Mouse (Mus musculus) testis, postnatal 14 days (tissue): ENCODE data around the gene Rps18.
"Not testable (repeated sequence)": the region's sequence is repeated elsewhere in the genome, so short reads cannot be mapped to it uniquely, and the experiment has no call there.

Experiments
- DNase-seq: peaks from one replicate; pipeline ENCODE4 v3.0.0; 2021; ENCODE audit warnings: low spot score

The Rps18 gene

DNA sequence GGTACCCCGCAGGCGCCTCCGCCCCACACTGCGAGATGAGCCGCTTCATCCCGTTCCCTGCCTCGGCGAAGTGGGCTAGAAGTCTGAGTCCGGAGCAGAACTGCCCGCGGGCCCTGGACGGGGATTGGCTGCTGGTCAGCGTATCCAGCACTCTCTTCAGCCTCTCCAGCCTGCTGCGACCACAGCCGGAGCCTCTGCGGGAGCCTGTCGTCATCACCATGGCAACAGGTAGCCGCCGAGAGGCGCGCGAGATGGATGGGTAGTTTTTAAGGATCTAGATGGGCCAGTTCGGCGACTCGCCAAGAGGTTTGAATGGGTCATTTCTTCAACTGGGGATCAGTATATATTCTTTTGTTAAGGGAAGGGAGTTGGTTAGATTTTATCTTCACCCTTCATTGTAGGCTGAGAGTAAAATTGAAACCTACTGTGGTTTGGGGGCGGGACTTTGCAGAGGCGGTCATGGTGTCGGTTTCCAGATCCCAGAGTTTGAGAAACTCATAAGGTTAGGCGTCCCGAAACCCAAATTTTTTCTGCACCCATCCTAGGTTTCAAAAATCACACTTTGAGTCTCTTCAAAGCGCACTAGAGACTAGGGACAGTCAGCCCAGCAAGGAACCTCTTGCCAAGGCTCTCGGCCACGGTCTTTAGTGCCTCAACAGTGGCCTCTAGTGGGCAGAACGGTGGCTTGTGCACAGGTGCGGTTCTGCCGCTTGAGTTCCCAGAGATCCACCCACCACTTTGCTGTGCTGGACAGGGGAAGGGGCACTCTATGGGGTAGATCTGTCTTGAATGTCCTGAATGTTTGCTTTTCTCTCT, 35.3 kb downstream of the Rps18 start:
- peak; percentile 86 for DNase-seq

DNA sequence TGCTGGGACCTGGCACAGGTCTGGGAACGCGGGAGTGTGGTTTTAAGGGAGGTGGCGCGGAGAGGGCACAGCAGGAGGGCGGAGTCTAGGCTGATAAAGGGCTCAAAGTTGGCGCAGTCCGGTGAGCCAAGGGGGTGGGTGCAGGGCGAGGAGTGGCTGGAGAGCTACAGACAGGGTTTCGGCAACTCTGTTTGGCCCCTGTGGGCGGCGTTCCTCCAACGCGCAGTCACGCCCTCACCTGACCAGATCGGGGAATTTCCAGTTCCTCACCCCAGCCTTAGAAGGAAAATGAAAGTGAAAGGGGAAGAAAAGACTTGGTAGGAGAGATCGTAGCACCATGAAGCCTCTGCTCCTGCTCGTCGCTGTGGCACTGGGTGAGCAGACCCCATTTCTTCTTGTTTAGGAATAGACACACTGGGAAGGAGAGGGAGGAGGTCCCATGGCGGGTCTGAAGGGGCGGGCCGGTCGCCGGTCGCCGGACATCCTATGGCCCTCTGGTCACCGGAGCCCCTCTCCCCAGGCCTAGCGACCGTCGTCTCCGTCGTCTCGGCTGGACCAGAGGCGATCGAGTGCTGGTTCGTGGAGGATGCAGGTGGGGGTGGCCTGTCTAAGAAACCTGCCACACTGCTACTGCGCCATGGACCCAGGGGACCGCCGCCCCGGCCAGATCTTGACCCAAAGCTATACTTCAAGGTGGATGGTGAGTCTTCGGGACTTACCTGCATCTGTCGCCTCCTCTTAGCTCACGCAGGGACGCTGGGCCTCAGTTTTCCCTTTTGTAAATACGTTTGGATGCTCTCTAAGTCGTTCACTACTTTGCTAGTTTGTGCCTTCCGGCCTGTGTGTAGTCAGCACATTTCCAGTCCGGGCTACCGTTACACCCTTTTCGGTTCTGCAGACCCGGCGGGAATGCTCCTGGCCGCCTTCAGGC, 36.2 kb downstream of the Rps18 start:
- DNase-seq, result peak; percentile 87

DNA sequence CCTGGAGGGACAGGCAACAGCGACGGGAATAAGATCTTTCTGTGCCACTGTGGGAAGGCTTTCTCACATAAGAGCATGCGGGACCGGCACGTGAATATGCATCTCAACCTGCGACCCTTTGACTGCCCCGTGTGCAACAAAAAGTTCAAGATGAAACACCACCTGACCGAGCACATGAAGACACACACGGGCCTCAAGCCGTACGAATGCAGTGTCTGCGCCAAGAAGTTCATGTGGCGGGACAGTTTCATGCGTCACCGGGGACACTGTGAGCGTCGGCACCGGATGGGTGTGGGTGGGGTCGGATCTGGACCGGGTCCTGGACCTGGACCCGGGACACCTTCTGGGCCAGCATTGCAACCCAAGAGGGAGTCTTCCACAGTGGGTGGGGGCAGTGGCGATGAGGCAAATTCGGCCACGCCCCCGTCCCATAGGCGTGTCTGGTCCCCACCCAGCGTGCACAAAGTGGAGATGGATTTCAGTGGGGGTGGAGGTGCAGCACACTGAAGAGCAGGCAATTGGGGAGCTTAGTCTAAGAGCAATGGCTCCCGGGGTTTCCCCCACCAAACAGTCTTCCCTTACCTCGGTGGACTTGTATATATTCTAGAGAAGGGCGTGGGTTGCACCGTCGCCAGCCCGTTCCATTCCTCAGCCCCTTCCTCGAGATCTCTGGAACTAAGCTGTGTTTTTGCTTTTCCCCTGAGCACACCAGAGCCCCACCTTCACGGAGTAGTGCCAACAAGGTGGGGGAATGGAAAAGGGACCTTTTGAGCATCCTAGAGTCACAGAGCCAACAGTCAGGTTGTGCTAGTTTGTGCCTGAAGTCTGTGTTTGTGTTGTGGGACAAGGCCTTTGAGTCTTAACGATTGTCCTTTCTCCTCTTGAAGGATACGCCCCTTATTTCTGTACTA, 37.3 kb downstream of the Rps18 start:
- DNase-seq, result no peak

DNA sequence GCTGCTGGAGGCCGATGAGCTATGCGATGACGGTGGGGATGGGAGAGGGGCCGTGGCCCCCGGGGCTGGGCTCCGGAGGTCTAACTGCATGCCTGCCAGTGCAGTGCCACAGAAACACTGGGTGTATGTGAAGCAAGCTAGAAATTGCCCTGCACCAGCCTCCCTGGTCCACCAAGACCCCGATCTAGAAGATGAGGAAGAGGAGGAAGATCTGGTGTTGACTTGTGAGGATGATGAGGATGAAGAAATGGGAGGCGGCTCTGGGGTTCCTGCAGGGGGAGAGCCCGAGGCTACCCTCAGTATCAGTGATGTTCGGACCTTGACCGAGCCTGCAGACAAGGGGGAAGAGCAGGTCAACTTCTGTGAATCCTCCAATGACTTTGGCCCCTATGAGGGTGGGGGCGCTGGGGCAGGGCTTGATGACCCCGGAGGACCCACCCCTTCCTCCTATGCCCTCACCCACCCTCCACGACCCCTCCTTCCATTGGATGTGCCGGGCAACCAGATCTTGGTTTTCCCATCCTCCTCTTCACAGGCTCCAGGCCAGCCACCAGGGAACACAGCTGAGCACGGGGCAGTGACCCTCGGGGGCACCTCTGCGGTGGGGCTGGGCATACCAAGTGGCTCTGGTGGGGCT, 38.0 kb downstream of the Rps18 start:
- no peak for DNase-seq

DNA sequence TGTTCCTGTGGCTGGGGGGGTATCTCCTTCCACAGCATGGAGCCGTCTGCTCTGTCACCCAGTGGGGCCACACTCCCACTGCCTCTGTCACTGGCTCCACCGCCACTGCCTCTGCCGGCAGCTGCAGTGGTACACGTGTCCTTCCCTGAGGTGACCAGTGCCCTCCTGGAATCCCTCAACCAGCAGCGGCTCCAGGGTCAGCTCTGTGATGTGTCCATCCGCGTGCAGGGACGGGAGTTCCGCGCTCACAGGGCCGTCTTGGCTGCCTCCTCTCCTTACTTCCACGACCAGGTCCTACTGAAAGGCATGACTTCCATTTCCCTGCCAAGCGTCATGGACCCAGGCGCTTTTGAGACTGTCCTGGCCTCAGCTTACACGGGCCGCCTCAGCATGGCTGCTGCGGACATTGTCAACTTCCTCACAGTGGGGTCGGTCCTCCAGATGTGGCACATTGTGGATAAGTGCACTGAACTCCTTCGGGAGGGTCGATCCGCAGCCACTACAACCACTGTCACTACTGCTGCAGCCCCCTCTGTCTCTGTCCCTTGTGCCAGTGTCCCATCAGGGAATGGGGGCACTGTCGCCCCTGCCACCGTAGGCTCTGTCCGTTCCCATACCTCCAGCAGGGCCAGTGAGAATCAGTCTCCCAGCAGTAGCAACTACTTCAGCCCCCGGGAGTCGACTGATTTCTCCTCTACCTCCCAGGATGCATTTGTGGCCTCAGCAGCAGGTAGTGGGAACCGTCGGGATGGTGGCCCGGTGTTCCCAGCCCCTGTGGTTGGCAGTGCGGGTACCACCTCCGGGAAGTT, 38.8 kb downstream of the Rps18 start:
- no peak for DNase-seq

DNA sequence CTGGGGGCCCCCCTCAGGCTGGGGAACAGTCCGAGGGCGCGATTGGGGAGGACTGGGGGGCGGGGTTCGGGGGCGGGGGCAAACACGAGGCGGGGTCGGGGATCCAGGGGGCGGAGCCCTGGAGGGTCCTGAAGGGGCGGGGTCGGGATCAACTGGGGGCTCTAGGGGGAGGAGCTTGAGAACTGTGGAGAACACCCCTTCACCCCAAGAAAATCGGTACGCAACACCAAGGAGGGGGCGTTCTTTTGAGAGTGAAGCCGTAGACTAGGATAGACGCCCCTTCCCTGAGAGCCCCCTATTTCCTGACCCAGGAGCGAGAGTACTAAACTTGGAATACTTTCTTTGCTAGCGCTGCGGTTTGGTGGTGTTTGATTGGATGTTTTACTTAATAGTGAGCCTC, 39.5 kb downstream of the Rps18 start:
- peak; percentile 82 for DNase-seq

DNA sequence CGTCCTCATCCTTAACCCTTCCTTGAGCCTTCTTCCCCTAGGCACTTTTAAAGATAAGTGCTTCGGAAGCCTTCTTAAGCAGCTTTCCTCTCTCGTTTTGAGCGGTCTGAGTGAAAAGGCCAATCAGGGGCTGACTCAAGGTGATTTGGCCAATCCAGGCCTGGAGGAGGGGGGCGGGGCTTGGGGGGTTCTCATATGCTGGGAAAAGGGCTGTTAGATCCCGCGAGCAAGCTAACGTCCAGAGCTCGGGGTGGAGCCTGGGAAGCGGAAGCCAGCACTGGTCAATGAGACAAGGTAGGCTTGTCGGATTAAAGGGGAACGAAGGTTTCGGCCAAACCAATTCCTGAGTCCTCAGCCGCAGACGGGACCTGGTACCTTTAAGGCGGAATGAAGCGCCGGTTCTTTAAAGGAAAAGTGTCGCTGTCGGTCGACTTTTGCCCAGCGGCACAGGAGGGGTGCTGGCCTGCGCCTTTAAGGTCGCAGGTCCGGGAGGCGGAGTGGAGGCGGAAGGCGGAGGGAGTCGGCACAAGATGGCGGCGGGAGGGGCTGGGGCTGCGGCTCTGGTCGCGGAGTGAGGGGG, 40.0 kb downstream of the Rps18 start, which contains the start of the genes Tapbp and Zbtb22:
Gene Tapbp, plus strand, starts transcription at position 229 of the 580 bp plus-strand sequence.
Gene Zbtb22, plus strand, starts transcription at position 234 of the 580 bp plus-strand sequence.
- DNase-seq, result peak; percentile 98

DNA sequence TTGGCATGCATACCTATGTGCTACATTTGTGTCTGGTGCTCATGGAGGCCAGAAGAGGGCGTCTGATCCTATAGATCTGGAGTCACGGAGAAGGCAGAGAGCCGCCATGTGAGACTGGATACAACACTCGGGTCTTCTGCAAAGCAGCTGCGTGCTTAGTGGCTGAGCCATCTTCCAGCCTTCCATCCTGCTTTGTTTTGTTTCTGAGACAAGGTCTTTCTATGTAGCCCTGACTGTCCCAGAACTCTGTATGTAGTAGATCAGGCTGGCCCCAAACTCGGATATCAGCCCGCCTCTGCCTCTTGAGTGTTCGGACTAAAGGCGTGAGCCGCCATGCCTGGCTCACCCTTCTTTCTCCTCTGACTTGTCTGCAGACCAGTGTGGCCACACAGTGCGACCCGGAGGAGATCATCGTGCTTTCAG, 40.8 kb downstream of the Rps18 start:
- no peak for DNase-seq

DNA sequence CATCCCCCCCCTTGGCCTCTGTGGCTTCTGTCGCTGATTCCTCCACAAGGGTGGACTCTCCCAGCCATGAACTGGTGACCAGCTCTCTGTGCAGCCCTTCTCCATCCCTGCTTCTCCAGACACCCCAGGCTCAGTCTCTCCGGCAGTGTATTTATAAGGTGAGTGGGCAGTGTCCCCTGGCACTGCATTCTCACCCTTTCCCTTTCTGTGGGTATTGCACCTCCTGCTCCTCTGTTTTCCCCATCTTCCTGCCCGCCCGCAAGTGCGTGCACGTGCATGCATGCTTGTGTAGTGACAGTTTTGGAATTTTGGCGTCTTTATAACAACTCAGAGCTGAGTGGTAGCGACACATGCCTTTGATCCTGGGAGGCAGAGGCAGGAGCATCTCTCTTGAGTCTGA, 41.9 kb downstream of the Rps18 start:
- no peak for DNase-seq

DNA sequence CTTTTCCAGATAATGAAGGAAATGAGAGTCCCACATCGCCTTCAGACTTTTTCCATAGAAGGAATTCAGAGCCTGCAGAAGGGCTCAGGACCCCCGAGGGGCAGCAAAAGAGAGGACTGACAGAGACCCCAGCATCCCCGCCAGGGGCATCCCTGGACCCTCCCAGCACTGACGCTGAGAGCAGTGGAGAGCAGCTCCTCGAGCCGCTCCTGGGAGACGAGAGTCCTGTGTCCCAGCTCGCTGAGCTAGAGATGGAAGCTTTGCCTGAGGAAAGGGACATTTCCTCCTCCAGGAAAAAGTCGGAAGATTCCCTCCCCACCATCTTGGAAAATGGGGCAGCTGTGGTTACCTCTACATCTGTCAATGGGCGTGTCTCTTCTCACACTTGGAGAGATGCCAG, 42.5 kb downstream of the Rps18 start:
- DNase-seq, result no peak

DNA sequence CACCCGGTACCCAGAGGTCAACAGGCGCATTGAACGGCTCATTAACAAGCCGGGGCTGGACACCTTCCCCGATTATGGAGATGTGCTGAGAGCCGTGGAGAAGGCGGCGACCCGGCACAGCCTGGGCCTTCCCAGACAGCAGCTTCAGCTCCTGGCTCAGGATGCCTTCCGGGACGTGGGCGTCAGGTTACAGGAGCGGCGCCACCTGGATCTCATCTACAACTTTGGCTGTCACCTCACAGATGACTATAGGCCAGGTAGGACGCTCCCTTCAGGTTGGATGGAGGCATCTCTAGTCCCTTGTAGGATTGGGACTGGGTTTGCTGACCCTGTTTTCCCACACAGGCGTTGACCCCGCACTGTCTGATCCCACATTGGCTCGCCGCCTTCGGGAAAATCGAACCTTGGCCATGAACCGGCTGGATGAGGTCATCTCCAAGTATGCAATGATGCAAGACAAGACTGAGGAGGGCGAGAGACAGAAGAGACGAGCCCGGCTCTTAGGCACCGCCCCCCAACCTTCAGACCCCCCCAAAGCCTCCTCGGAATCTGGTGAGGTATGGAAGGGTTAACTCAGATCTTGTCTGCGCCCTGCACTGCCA, 43.9 kb downstream of the Rps18 start:
- no peak for DNase-seq

DNA sequence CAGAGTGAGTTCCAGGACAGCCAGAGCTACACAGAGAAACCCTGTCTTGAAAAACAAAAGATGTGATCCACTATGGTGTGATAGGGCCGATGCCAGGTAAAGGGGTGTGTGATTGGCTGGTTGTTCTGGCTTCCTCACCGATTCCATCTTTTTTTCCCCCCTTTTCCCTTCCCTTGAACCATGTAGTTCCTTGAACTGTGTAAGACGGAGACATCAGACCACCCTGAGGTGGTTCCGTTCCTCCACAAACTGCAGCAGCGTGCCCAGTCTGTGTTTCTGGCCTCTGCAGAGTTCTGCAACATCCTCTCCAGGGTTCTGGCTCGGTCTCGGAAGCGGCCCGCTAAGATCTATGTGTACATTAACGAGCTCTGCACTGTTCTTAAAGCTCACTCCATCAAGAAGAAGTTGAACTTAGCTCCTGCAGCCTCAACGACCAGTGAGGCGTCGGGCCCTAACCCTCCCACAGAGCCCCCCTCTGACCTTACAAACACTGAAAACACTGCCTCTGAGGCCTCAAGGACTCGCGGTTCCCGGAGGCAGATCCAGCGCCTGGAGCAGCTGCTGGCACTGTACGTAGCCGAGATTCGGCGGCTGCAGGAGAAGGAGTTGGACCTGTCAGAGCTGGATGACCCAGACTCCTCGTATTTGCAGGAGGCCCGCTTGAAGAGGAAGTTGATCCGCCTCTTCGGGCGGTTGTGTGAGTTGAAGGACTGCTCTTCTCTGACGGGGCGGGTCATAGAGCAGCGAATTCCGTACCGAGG, 44.6 kb downstream of the Rps18 start:
- no peak for DNase-seq

DNA sequence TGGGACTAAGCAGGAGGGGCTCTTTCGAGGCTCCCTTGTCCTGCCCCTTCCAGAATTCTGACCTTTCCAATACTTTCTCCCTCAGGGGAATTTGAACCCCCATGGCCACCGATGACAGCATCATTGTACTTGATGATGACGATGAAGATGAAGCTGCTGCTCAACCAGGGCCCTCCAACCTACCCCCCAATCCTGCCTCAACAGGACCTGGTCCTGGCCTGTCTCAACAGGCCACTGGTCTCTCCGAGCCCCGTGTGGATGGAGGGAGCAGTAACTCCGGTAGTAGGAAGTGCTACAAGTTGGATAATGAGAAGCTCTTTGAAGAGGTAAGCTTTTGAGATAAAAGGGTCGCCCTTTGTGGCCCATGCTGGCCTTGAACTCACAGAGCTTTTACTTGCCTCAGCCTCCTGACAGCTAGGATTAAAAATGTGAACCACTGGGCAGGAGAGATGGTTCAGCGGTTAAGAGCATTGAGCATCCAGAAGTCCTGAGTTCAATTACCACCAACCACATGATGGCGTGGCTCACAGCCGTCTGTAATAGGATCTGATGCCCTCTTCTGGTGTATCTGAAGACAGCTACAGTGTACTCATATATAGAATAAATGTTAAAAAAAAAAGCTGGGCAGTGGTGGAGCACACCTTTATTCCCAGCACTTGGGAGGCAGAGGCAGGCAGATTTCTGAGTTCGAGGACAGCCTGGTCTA, 45.3 kb downstream of the Rps18 start:
- DNase-seq, result no peak

DNA sequence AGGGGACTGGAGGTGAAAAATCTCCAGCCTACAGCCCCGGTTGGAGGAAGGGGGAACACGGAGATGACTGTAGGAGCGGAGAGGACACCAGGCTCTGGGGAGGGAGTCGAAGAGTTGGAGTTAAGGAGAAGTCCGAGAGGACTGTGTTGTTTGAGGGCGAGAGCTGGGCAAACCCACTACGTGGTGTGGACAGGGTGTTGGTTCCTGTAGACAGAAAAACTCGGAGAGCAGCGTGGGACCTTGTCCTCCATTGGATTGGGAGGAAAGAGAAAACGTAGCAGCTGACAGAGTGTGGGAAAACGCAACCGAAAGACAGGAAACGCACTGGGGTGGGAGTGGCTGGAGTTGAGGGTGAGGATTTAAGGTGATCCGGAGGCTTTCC, 45.9 kb downstream of the Rps18 start:
- no peak for DNase-seq

DNA sequence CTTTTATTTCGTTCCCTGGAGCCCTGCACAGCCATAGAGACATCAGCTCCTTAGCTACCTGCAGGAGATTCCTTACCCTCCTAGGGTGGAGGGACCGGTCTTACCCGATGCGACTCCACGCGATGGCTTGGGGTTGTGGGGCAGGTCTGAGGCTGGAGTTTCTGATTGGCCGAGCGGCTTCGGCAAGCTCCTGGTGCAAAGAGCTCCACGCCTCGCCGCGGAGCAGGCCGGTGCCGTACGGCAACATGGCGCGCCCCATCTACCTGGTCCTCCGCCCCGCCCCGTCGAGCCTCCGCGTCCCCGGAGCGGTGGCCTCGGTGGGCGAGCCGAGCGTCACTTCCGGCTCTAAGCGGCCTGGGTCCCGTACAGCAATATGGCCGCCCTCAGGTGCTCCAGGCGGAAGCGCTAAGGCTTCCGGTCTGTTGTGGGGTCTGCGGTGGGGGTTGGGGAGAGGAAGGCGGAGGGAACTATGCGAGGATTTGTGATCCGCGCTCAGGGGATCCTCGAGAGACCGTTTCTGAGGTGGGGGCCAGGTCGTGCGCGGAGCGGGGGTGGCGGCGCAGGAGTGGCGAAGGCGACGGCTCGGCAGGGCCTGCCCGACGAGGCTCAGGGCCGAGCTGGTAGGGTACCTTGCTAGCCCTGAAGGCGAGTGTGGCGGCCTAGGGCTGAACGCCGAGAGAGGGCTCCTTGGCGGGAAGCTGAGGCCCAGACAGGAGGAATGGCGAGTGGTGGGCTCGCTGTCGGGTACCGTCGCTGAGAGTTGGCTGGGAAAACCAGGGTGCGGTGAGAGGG, 46.5 kb downstream of the Rps18 start, which contains the start of gene Daxx:
Gene Daxx, plus strand, starts transcription at position 338 of the 792 bp plus-strand sequence.
- DNase-seq, result peak; percentile 97

DNA sequence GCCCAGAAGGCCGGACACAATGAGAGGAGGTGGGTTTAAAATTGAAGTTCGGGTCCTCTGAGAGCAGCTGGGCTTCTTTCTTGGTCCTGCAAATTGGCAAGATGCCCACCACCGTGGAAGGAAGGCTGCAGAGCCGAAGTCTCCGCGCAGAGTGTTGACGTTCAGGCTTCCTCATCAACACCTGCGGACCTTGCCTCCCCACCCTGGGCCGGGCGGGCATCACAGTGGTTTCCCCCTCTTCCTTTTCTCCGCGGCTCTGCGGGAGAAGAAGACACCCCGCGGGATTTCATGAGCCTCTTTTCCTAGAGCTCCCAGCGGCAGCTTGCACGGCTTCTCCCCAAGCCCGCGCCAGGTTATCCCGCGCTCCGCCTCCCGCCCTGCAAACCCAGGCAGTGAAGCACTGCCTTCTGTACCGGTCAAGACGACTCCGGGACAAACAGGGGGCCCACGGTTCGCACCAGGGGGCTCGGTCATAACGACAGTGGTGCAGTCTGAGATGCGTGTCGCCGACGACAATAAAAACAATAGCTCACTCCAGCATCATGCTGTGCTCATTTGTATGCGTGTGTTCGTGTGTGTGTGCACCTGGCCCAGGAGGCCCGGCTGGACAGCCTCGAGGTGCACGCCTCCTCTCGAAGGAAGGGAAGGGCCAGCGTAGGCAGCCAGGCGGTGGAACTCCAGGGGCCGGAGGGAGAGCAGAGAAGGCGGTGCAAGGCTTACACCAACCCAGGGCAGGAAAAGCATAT, 47.3 kb downstream of the Rps18 start:
- DNase-seq, result no peak

DNA sequence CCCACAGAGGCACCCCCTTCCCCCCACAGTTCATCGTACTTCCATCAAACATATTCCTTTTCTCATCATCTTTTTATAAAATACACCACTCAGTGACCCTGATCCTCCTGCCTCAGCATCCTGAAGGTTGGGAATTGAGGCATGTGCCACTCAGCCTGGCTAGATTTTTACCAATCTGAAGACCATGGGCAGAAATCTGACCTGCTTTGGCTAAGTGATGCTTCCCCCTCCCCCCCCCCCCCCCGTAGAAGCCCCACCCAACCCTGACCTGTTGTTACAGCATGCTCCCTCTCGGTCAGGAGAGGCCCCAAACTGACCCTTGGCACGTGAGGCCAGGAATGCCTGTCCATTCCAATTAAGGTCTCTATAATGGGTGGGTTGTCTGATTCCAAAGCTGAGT, 51.0 kb downstream of the Rps18 start, which contains the start of gene Platr17:
Gene Platr17, plus strand, starts transcription at position 301 of the 400 bp plus-strand sequence.
- DNase-seq, result not testable (repeated sequence)
